Mouse (Mus musculus) heart, embryonic 11.5 days (tissue): ENCODE results near the gene Zfp526. TPM values are rescaled to one million over a fixed set of nuclear protein-coding genes. Genes with fewer than 3 reads are reported as not detected.

ENCODE experiments used
- ATAC-seq: fragments of 200-750 bp; cut with Nextera tagmentation; replicated peaks from 2 replicates; pipeline ENCODE4 v1.8.0; 2017; ENCODE audit warnings: moderate library complexity; ENCODE audit not compliant: insufficient number of reproducible peaks, low FRiP score, low TSS enrichment
- H3K27ac ChIP-seq: fragments of 300-500 bp; sonication (generic); 2 replicates; pipeline ENCODE4 v1.5.1; 2014; ENCODE audit warnings: mild to moderate bottlenecking, low read depth, low read length
- H3K27me3 ChIP-seq: fragments of 300-500 bp; sonication (generic); 2 replicates; pipeline ENCODE4 v1.6.1; 2014; ENCODE audit warnings: mild to moderate bottlenecking, low read length, mixed read lengths; ENCODE audit not compliant: control insufficient read depth, insufficient read depth
- H3K36me3 ChIP-seq: fragments of 300-500 bp; sonication (generic); 2 replicates; pipeline ENCODE4 v1.6.1; 2014; ENCODE audit warnings: mild to moderate bottlenecking, low read length, moderate library complexity, mixed read lengths; ENCODE audit not compliant: control insufficient read depth, insufficient read depth
- H3K4me1 ChIP-seq: fragments of 300-500 bp; sonication (generic); 2 replicates; pipeline ENCODE4 v1.6.1; 2014; ENCODE audit warnings: low read length; ENCODE audit not compliant: control insufficient read depth, insufficient read depth
- H3K4me2 ChIP-seq: fragments of 300-500 bp; sonication (generic); 2 replicates; pipeline ENCODE4 v1.6.1; 2014; ENCODE audit warnings: mild to moderate bottlenecking, moderate library complexity
- H3K4me3 ChIP-seq: fragments of 300-500 bp; sonication (generic); 2 replicates; pipeline ENCODE4 v1.5.1; 2014; ENCODE audit warnings: low read depth, low read length
- H3K9ac ChIP-seq: fragments of 300-500 bp; sonication (generic); 2 replicates; pipeline ENCODE4 v1.6.1; 2014; ENCODE audit warnings: mild to moderate bottlenecking, low read depth, low read length, moderate library complexity
- H3K9me3 ChIP-seq: fragments of 300-500 bp; sonication (generic); replicated peaks from 2 replicates; pipeline ENCODE4 v1.6.1; 2016; ENCODE audit warnings: low read length; ENCODE audit not compliant: control insufficient read depth
- WGBS: fragments of 180-500 bp; shearing (Covaris S2); extraction: QIAGEN DNeasy Blood & Tissue Kit; methylation state at CpG from one replicate; pipeline ENCODE4 v1.1.7; 2014; ENCODE audit not compliant: insufficient replicate concordance; 5-methylcytosine and 5-hydroxymethylcytosine counted together
- polyA plus RNA-seq: library from polyadenylated mRNA; unstranded; fragments of >200 nt; fragmentation: Nextera tagmentation; extraction: Ambion mirVana; gene quantifications from 2 replicates; pipeline ENCODE4 v1.2.1, GENCODE M21; 2014

Zfp526 gene
- 2.3 and 2.7 TPM in 2 replicates for polyA plus RNA-seq

DNA sequence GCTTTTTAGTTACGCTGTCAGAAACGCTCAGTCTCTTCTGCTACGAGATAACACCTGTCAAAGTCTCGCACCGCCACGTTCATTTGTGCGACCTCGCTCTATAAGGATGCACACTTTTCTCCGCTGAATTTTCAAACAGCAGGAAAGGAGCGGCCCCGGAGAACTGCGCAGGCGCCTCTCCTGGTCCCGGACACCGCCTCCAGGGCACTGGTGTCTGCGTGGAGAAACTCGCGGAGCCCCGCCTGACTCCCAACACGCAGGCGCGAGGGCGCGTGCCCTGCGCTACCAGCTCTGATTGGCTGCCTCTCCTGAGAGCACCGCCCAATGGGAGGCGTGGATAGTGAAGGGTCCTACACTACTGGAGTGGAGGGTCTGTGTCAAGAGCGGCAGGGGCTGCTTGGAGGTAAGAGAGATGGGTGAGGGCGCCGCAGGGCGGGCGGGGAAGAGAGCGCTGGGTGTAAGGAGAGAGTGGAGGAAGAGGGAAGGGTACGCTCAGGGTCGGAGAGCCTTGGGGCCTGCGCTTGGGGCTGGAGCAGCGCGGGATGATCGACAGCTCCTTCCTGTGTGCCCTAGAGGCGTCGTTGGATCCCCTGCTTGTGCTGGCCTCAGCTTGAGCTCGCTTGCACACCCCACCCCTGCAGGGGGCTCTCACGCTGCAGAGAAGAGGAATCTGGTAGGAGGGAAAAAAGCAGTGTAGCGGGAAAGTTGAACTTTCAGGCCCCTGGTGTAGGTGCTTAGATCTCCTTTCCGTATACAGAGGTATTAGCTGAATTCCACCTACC lies at the start of gene Zfp526:
Gene Zfp526 (plus strand): TSS at position 324 of the 782 bp plus-strand sequence.
- WGBS, result under 1% methylated on average over 45 of the region's 45 CpGs
- peak within 1 kb of the TSS; percentile 84 for H3K4me3 ChIP-seq
- peak; percentile 89 for ATAC-seq
- H3K9ac ChIP-seq, result peak within 1 kb of the TSS; percentile 82
- H3K4me1 ChIP-seq, result peaks cover 24% of the 10 kb centered on the region
- H3K36me3 ChIP-seq, result peaks cover 18% of the 10 kb centered on the region
- H3K27me3 ChIP-seq, result no peaks in the 10 kb centered on the region
- H3K4me2 ChIP-seq, result peak within 1 kb of the TSS; percentile 96
- no peaks in the 10 kb centered on the region for H3K9me3 ChIP-seq
- peak within 1 kb of the TSS; percentile 90 for H3K27ac ChIP-seq

DNA sequence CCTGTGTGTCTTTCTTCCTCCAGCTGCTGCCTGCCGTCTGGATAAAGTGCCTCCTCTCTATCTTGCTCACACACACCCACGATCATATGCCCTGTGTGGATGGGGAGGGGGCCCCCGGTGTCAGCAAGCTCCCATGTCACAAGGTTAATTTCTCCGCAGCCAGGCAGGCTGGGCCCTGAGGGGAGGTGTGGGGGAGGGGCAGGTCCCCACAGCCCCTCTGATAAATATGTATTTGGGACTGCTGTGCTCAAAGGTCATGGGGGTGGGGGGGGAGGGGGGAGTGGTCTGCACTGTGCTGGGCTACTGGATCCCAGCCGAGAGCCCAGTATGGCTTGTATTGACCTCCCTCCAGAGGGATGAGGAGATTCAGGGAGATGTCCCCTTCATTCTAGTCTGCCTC lies 48.6 kb upstream of the Zfp526 start:
- Histone ChIP-seq H3K4me1 (no peaks in the 10 kb centered on the region), H3K4me2 (no peak overlapping the region), H3K27ac (no peak overlapping the region), H3K9me3 (no peaks in the 10 kb centered on the region), H3K4me3 (no peak overlapping the region), H3K27me3 (peaks cover 48% of the 10 kb centered on the region), H3K36me3 (no peaks in the 10 kb centered on the region), H3K9ac (no peak overlapping the region)
- WGBS, result 45% methylated on average over 5 of the region's 5 CpGs
- ATAC-seq, result no peak

DNA sequence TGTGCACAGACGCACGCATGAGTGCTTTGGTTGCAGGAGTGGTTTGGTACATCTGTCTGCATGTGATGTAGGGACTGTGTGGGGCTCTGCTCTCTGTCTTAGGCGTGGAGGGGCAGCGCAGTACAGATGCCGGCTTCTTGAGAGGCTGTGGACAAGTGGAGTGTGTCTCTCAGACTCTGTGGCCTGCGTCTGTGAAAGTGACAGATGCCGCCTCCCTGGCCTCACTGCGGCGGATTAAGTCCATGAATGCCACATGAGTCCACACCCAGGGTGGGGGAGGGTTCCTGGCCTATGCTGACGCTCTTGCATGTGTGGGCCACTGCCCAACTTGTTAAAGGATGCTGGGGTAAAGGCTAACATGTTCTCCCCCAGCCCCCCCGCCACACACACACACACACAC lies 46.9 kb upstream of the Zfp526 start:
- no peak for ATAC-seq
- Histone ChIP-seq H3K9me3 (no peaks in the 10 kb centered on the region), H3K4me3 (no peak overlapping the region), H3K4me1 (peaks cover 8% of the 10 kb centered on the region; the same call in 1 of the 2 replicates), H3K27ac (no peak overlapping the region), H3K27me3 (peaks cover 60% of the 10 kb centered on the region), H3K4me2 (no peak overlapping the region), H3K9ac (no peak overlapping the region), H3K36me3 (no peaks in the 10 kb centered on the region)
- WGBS, result 56% methylated on average over 11 of the region's 11 CpGs

- H3K27ac ChIP-seq, result no peak overlapping the region
- H3K4me3 ChIP-seq, result peak overlapping the region; percentile 48
- ATAC-seq, result no peak
- H3K36me3 ChIP-seq, result no peaks in the 10 kb centered on the region
- H3K27me3 ChIP-seq, result peaks cover 92% of the 10 kb centered on the region
- H3K4me1 ChIP-seq, result peaks cover 8% of the 10 kb centered on the region; the same call in 1 of the 2 replicates
- H3K9ac ChIP-seq, result no peak overlapping the region
- H3K4me2 ChIP-seq, result peak overlapping the region; percentile 83
- H3K9me3 ChIP-seq, result no peaks in the 10 kb centered on the region
- WGBS, result under 1% methylated on average over 17 of the region's 17 CpGs
These were observed 42.9 kb upstream of the Zfp526 start for GRCm38 (mm10) chr7:25178317-25178716.

DNA sequence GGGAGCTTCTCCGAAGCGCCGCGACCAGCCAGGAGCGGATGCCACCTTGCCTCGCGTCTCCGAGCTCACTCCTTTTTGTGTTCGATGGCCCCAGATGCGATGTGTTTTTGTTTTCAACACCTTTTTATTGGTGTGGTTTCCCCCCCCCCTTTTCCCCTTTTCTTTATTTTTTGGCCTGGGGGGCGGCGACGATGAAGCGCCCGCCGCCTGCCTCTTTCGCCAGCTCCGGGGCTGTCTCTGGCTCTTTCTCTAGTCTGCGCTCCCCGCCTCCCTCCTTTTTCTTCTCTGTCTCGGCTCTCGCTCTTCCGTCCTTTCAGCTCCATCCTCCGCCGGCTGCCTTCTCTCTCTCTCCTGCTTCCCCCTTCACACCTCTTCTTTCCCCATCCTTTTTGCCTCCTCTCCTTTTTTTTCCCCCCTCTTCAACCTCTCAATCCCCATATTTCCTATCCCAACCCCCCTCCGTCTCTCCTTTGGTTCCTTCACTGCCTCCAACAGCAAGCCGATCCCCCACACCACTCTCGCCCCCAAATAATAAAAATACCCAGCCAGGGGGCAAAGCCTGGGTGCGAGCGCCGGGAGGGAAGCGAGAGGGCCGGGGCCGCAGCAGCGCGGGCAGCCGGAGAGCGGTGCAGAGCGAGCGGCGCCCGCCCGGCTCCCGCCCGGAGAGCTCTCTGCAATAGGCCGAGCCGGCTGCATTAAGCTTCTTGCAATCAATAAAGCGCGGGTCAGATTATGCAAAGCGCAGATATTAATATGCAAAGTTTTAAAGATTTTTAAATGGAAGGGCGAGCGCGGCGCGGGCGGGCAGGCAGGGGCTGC lies 42.2 kb upstream of the Zfp526 start:
- H3K27me3 ChIP-seq, result peaks cover 93% of the 10 kb centered on the region
- peaks cover 8% of the 10 kb centered on the region; the same call in 1 of the 2 replicates for H3K4me1 ChIP-seq
- ATAC-seq, result no peak
- H3K36me3 ChIP-seq, result no peaks in the 10 kb centered on the region
- H3K4me2 ChIP-seq, result peak overlapping the region; percentile 83
- 1% methylated on average over 56 of the region's 56 CpGs for WGBS
- H3K9me3 ChIP-seq, result no peaks in the 10 kb centered on the region
- peak overlapping the region; percentile 48 for H3K4me3 ChIP-seq
- no peak overlapping the region for H3K9ac ChIP-seq
- no peak overlapping the region for H3K27ac ChIP-seq

DNA sequence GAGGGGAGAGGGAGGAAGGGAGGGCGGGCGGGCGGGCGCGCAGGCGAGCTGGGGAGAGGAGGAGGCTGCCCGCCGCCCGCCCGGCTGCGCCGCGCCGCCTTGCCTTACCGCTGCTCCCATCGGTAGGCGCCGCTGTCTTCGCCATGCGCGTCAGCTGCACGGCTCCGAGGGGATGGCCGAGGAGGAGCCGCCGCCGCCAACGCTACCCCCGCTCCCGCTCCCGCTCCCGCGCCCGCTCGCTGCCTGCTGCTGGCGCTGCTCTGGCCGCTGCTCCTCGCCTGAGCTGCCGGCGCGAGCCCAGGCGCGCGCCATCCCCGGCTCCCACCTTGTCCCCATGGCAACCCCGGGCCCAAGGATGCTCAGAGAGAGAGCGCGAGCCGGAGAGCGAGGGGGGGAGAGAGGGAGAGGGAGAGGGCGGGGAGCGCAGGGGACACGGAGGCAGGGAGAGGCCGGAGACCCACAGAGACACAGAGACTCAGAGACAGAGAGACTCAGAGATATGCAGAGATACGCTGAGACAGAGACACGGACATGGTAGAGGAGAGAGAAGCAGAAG lies 41.5 kb upstream of the Zfp526 start, which contains the start of gene Pou2f2:
Gene Pou2f2 (minus strand): TSS at position 121 of the 556 bp plus-strand sequence.
- H3K27me3 ChIP-seq, result peaks cover 94% of the 10 kb centered on the region
- H3K9me3 ChIP-seq, result no peaks in the 10 kb centered on the region
- no peak within 1 kb of the TSS for H3K27ac ChIP-seq
- H3K4me1 ChIP-seq, result peaks cover 8% of the 10 kb centered on the region; the same call in 1 of the 2 replicates
- 1% methylated on average over 24 of the region's 56 CpGs for WGBS
- peak within 1 kb of the TSS; percentile 48 for H3K4me3 ChIP-seq
- no peak within 1 kb of the TSS for H3K9ac ChIP-seq
- ATAC-seq, result peak; percentile 68; the same call in 1 of the 2 replicates
- H3K4me2 ChIP-seq, result peak within 1 kb of the TSS; percentile 83
- no peaks in the 10 kb centered on the region for H3K36me3 ChIP-seq

GRCm38 (mm10) chr7:25180512-25180911 lies 40.7 kb upstream of the Zfp526 start:
- Histone ChIP-seq H3K4me3 (no peak overlapping the region), H3K4me2 (no peak overlapping the region), H3K36me3 (no peaks in the 10 kb centered on the region), H3K4me1 (peaks cover 8% of the 10 kb centered on the region; the same call in 1 of the 2 replicates), H3K27ac (no peak overlapping the region), H3K9ac (no peak overlapping the region), H3K27me3 (peaks cover 89% of the 10 kb centered on the region), H3K9me3 (no peaks in the 10 kb centered on the region)
- WGBS, result 7% methylated on average over 6 of the region's 6 CpGs
- no peak for ATAC-seq

GRCm38 (mm10) chr7:25181331-25181790 lies 39.9 kb upstream of the Zfp526 start:
- Histone ChIP-seq H3K4me3 (0 out of 2 replicates have a peak overlapping the region, but pooled peaks have one; percentile 1), H3K4me2 (peak overlapping the region; percentile 48), H3K36me3 (no peaks in the 10 kb centered on the region), H3K27me3 (peaks cover 84% of the 10 kb centered on the region), H3K27ac (no peak overlapping the region), H3K9me3 (no peaks in the 10 kb centered on the region), H3K9ac (no peak overlapping the region), H3K4me1 (peaks cover 8% of the 10 kb centered on the region; the same call in 1 of the 2 replicates)
- 1% methylated on average over 15 of the region's 15 CpGs for WGBS
- ATAC-seq, result no peak
